Mouse (Mus musculus): ENCODE data around the gene Gamt.
"Not testable (repeated sequence)": the region's sequence is repeated elsewhere in the genome, so short reads cannot be mapped to it uniquely, and the experiment has no call there.

The Gamt gene

DNA sequence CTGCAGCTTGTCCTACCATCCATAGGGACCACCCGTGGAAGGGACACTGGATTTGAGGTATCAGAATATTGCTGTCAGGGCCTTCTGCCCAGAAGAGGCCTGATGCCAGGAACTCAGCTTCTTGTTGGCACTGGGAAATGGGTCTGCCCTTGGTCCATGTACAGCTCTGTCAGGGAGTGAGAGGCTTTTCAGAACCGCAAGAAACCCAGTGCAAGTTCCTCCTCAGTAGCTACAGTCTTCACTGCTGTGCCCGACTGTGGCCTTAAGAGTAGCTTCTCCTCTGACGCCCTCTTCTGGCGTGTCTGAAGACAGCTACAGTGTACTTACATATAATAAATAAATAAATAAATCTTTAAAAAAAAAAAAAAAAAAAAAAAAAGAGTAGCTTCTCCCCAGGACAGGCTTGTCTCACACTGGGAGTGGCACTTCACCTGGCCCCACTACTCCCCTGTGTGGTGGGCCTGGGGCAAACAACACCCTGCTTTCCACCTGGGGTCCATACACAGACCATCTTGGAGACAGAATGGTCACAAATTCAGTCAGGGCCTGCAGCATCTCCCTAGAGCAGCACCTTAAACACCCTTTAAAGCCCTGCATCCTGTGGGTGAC lies 15.9 kb downstream of the Gamt start:
- in situ Hi-C loops (cut with MboI; ENCODE audit: low pct_unique_long_range_greater_than_20kb in 1 of 2, low sequenced_read_pairs in 2 of 2, unreplicated experiment in 1 of 2): loop anchor here (5.0 kb wide), 1 partner anchor 68 kb away; the partner anchor contains the start of gene Efna2 (in 2 of the 2)

DNA sequence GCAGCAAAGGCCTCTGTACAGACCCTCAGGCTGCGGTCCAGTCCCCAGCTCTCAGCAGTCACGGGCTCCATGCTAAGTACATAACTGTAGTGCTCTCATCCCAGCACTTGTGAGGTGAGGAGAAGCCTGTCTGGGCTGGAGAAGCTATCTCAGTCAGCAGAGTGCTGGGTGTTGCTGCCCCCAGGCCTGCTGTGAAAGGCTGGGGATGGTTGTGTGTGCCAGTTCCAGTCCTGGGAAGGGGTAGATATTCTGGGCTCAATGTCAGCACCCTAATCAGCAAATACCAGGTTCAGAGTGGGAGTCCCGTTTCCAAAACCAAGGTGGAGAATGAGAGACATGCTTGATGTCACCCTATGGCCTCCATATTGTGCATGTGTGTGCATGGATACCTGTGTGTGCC lies 18.2 kb downstream of the Gamt start:
- in situ Hi-C loops (cut with MboI; ENCODE audit: low pct_unique_long_range_greater_than_20kb in 1 of 2, low sequenced_read_pairs in 2 of 2, unreplicated experiment in 1 of 2): no loop called here

DNA sequence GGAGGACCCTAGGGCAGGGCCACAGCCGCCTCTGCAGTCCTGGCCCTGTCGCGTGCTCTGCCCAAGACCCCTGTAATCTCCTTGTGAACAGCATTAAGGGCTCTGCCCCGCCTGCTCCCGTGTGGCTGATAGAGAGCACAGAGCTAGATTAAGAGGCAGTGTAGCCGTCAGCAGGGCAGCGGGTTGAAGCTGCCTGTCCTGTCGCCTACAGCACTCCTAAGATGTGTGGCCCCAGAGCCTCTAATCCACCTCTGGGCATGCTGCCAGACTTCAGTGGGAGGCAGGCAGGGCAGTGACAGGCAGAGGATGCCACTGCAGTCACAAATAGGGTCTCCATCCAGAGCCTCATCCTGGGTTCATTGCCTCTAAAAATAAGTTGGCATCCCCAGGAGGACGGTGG lies 18.7 kb downstream of the Gamt start:
- in situ Hi-C loops (cut with MboI; ENCODE audit: low pct_unique_long_range_greater_than_20kb in 1 of 2, low sequenced_read_pairs in 2 of 2, unreplicated experiment in 1 of 2): no loop called here

DNA sequence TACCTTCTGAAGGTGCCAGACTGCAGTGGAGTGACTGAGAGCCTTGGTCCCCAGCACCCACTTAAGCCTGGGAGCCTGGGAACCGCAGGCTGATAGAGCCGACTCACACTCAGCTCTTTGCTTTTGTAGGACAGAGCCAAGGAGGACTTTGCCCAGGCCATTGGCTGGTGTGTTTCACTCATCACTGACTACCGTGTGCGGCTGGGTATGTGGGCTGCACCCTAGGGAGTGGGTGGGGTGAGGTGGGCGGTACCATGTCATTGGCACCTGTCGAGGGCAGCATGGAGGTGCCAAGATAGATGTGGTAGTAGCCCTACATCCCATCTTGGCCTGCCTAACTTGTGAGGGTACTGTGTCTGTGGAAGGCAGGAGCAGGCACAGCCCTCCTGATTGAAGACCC lies 21.0 kb downstream of the Gamt start:
- in situ Hi-C loops (cut with MboI; ENCODE audit: low pct_unique_long_range_greater_than_20kb in 1 of 2, low sequenced_read_pairs in 2 of 2, unreplicated experiment in 1 of 2): no loop called here

DNA sequence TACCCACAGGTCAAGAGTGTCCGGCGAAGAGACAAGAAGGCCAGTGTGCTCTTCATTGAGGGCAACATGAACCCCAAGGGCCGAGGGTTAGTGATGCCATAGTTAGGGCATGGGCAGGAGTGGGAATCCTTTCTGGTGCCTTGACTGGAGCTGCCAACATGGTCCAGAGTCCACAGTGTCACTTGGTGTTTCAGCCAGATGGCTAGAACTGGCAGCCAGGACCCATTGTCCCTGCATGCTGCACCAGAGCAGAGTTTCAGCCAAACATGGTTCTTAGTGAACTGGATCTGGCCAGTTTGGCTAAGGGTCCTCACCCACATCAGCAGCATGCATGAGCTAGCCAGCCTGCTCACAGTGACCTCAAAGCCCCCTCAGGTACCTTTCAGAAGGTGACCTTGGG lies 22.5 kb downstream of the Gamt start:
- in situ Hi-C loops (cut with MboI; ENCODE audit: low pct_unique_long_range_greater_than_20kb in 1 of 2, low sequenced_read_pairs in 2 of 2, unreplicated experiment in 1 of 2): no loop called here

DNA sequence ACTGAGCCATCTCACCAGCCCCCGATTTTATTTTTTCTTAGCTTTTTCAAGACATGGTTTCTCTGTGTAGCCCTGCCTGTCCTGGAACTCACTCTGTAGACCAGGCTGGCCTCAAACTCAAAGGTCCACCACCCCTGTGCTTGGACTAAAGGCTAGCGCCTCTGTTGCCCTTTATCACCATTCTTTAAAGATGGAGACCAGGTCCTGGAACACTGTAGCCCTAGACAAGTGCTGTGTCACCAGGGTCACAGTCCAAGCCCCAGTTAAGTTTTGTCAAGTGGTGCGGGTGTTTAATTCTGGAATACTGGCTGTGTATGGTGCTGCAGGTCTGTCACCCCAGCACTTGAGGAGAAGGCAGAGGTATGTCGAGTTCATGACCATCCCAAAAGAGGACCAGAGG lies 23.8 kb downstream of the Gamt start:
- in situ Hi-C loops (cut with MboI; ENCODE audit: low pct_unique_long_range_greater_than_20kb in 1 of 2, low sequenced_read_pairs in 2 of 2, unreplicated experiment in 1 of 2): no loop called here

DNA sequence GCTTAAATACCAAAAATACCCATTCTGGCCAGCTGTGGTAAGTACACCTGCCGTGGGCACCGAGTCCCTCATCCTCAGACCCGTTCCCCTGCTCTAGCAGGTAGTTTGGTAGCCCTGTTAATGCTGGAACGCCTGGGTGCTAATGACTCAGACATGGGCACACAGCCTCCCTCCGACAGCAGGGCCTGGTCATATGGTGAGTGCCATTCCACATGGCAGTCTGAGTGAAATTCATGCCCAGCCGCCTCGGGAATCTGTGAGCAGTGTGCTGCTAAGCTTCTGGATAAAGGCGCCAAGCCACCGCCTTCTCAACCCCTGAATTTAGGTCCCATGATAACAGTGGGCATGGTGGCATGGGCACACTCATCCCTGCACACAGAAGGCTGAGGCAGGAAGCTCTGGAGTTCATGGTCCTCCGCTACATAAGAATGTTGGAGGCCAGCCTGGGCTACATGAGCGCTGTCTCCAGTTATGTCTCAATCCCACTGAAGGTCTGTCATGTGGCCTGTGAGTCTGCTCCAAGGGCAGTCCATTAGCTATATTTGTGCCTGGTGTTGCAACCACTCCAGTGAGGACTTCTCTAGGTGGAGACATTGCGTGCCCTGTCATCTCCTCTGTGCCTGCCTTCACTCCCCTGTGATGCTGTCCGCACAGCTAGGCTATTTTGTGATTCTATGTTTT lies 24.5 kb downstream of the Gamt start:
- in situ Hi-C loops (cut with MboI; ENCODE audit: low pct_unique_long_range_greater_than_20kb in 1 of 2, low sequenced_read_pairs in 2 of 2, unreplicated experiment in 1 of 2): no loop called here

DNA sequence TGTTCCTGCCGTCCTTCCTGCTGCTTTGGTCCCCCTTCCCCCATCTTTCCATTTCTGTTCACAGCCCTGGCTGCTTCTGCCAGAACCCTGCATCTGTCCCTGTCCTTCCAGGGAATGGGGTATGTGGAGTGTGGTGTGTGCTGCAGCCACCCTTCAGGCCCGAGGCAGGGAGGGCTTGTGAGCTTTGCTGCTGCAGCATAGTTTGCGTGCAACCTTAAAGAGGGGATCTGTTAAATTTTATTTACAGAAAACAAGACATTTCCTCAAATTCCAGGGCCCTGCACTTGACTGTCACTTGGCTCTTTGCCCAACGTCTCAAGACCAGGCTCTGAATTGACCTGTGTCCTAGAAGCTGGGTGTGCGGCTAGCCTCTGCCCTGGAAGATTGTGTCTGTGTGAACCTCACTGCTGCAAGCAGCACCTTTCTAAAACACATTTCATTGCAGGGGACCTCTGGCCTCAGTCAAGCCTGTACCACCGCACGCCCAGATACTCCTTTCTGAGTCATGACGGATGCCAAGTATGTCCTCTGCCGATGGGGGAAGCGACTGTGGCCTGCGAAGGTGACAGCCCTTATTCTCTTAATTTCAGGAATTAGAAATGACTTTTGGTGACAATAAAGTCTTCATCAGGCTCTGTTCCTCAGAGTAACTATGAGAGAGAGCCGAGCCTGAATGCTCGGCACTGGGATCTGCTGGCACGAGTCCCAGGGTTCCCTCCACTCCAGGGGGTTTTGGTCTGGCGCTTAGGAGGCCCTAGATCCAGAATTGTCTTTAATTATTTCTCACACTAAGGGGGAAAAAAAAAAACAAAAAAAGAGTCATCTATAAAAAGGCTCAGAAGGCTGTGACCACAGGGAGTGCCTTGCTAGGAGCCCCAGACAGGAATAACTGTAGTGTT lies 32.7 kb downstream of the Gamt start:
- in situ Hi-C loops (cut with MboI; ENCODE audit: low pct_unique_long_range_greater_than_20kb in 1 of 2, low sequenced_read_pairs in 2 of 2, unreplicated experiment in 1 of 2): no loop called here

DNA sequence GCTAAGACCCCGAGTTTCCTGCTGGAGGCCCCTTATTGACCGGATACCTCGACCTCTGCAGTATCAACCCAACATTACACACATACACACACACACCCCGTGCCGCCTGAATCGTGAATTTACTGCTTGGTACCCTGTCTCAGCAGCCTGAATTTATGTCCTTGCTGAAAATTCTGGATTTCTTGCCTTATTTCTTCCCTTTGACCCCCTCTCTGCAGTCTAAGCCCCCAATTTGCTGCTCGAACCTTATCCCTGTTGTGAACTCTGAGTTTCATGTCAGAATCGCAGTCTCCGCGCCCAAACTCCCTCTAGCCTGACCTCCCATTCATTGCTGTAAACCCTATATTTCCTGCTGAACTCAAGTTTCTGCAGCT lies 33.7 kb downstream of the Gamt start:
- in situ Hi-C loops (cut with MboI; ENCODE audit: low pct_unique_long_range_greater_than_20kb in 1 of 2, low sequenced_read_pairs in 2 of 2, unreplicated experiment in 1 of 2): no loop called here

DNA sequence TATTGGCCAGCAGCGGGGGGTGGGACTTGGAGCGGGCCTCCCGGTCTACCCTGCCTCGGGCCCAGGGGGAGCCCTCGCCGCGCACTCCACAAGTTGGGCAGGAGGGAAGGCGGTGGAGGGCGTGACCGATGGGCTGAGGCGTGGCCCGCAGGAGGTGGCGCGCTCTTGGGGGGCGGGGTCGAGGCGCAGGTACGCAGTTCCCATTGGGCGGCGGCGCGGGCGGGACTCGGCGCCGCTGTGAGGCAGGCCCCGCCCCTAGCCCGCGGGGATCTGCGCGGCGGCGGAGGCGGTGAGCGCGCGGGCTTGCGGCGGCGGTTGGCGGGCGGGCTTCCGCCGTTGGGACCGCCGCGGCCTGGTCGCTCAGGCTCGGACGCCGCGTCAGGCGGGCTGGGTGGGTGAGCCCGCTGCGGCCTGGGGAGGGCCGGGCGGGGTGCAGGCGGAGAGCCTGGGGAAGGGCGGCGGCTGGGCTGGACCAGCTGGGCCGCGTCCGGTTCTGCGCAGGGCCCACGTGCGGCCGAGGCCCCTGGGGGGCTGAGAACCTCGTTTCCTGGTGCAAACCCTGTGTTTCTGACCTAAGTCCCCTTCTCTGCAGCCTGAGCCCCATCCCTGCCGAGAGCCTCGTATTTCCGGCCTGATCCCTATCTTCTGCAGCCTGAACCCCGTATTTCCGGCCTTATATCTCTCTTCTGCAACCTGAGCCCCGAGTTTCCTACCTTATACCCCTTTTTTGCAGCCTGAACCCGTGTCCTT lies 34.2 kb downstream of the Gamt start, which contains the start of gene Mum1:
TSS of gene Mum1 (plus strand) at position 19 of the 750 bp plus-strand sequence.
- in situ Hi-C loops (cut with MboI; ENCODE audit: low pct_unique_long_range_greater_than_20kb in 1 of 2, low sequenced_read_pairs in 2 of 2, unreplicated experiment in 1 of 2): no loop called here

DNA sequence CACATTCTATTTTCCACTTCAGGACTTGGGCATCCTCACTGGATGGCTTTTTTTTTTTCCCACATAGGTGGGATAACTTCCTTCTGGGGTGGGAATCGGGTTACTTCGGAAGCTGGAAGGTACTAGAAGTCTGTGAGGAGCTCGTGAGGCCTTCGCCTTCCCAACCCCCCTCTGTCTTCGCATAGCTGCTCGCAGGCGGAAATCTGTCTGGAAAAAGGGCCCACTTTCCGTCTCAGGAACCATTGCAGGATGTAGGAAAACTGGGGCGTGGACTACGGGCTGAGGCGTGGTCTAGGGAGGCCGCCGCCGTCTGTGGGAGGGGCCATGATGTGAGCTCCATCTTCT lies 34.8 kb downstream of the Gamt start:
- in situ Hi-C loops (cut with MboI; ENCODE audit: low pct_unique_long_range_greater_than_20kb in 1 of 2, low sequenced_read_pairs in 2 of 2, unreplicated experiment in 1 of 2): no loop called here

DNA sequence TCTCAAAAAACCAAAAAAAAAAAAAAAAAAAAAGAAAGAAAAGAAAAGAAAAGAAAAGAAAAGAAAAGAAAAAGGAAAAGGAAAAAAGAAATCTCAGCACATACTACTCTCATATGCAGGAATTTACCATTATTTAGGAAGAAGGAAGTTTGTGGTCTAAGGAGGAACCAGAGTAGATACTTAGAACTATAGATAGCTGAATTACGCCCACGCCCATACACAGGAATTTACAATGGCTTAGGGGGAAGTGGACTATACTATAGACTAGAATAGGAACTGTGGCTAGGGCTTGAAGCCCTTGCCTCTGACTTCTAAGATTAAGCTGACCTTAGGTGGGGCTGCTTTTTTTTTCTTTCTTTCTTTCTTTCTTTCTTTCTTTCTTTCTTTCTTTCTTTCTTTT lies 37.7 kb downstream of the Gamt start:
- in situ Hi-C loops (cut with MboI; ENCODE audit: low pct_unique_long_range_greater_than_20kb in 1 of 2, low sequenced_read_pairs in 2 of 2, unreplicated experiment in 1 of 2): not testable (repeated sequence)

DNA sequence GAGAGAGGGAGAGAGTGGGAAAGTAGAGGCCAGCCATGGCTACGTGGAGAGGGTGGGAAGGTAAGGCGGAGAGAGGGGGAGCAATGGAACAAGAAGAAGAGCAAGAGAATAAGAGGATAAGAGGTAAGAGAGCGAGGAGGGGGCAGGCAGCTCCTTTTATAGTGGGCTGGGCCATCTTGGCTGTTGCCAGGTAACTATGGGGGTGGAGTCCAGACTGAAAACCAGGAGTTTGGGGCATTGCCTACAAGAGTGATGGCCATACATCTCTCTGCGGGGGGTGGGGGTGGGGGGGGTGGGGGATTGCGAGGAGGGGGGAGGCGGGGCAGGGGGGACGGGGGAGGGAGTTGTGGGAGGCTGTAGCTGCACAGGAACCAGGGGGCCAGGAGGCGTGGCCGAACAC lies 40.1 kb downstream of the Gamt start:
- in situ Hi-C loops (cut with MboI; ENCODE audit: low pct_unique_long_range_greater_than_20kb in 1 of 2, low sequenced_read_pairs in 2 of 2, unreplicated experiment in 1 of 2): no loop called here

DNA sequence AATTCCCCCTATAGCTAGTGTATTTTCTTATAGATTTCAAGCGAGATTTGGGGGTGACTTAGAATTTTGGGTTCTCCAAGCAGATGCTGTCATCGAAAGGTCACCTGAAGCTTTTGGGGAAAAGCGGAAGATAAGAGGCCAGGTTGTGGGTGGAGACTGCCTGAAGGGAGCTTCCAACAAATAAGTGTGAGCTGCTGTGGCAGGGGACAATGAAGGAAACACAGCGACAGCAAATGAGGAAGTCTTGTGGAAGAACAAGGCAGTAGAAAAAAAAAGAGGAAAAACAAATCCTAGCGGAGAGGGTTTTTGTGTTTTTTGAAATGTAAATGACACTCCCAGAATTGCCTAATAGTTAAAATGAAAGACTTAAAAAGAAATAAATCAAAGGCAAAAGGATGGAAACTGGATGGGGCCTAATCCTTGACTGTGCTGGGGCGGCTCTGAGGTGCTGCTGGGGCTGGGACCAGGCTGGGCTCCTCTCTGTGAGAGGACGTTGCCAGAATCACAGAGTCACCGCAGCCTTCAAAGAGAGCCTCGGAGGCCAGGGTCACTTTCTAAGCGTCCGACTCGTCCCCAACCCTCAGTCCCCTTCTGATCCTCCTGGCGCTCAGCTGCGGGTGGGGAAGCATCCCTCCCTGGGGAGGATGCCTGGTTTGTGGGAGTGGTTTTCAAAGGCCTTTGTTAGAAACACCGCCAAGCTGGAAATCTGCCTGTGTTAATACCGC lies 45.6 kb downstream of the Gamt start:
- in situ Hi-C loops (cut with MboI; ENCODE audit: low pct_unique_long_range_greater_than_20kb in 1 of 2, low sequenced_read_pairs in 2 of 2, unreplicated experiment in 1 of 2): no loop called here

DNA sequence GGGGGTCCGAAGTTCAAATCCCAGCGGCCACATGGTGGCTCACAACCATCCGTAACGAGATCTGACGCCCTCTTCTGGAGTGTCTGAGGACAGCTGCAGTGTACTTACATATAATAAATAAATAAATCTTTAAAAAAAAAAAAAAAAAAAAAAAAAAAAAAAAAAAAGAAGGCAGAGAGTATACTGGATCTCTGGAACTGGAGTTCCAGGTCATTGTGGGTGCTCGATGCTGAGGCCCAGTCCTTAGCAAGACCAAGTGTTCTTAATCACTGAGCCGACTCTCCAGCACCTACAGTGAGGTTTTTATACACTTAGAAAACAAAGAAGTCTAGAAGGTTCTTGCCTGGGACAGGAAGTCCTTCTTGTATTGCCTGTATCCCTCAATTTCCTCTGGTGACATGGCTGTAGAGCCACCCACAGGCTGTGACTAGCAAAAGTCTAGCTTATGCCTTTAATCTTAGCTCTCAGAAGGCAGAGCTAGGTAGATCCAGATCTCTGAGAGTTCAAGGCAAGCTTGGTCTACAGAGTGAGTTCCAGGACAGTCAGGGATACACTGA lies 49.2 kb downstream of the Gamt start:
- in situ Hi-C loops (cut with MboI; ENCODE audit: low pct_unique_long_range_greater_than_20kb in 1 of 2, low sequenced_read_pairs in 2 of 2, unreplicated experiment in 1 of 2): not testable (repeated sequence)

DNA sequence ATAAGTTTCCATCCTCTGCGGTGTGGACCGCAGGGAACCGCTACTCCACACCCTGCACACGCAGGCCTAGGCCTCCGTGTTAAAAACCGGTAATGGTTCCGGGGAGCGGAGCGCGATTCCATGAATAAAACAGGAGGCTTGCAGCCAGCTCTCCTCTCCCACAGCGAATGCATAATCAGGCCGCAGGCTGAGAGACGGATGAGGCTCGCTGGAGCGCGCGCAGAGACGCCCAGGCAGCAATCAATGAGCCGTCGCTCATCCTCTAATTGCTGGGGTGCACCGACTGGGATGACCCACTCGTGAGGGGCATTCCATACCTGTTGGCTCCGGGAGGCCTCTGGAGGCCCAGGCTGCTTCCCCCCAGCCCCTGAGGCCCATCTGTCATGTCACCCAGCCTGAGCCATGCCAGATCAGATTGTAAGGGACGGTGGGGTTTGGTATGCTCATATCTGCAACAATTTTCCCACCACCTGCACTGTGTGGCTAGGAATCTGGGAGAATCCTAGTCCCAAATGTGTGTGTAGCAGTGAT lies 51.9 kb downstream of the Gamt start:
- in situ Hi-C loops (cut with MboI; ENCODE audit: low pct_unique_long_range_greater_than_20kb in 1 of 2, low sequenced_read_pairs in 2 of 2, unreplicated experiment in 1 of 2): no loop called here

DNA sequence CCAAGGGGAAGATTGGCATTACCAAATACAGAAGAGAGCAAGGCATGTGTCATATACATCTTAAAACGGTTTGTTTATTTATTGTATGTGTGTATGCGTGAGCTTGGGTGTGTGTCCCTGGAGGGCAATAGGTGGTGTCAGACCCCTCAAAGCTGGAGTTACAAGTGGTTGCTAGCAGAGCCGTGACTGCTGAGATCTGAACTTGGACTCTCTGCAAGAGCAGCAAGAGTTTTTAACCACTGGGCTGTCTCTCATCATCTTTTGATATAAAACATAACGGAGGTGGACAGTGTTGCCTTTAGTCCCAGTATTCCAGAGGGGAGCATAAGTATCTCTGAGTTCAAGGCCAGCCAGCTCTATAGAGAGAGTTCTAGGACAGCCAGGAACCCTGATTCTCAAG lies 52.6 kb downstream of the Gamt start:
- in situ Hi-C loops (cut with MboI; ENCODE audit: low pct_unique_long_range_greater_than_20kb in 1 of 2, low sequenced_read_pairs in 2 of 2, unreplicated experiment in 1 of 2): no loop called here
